Mouse (Mus musculus): ENCODE results near the gene Myo18a.

DNA sequence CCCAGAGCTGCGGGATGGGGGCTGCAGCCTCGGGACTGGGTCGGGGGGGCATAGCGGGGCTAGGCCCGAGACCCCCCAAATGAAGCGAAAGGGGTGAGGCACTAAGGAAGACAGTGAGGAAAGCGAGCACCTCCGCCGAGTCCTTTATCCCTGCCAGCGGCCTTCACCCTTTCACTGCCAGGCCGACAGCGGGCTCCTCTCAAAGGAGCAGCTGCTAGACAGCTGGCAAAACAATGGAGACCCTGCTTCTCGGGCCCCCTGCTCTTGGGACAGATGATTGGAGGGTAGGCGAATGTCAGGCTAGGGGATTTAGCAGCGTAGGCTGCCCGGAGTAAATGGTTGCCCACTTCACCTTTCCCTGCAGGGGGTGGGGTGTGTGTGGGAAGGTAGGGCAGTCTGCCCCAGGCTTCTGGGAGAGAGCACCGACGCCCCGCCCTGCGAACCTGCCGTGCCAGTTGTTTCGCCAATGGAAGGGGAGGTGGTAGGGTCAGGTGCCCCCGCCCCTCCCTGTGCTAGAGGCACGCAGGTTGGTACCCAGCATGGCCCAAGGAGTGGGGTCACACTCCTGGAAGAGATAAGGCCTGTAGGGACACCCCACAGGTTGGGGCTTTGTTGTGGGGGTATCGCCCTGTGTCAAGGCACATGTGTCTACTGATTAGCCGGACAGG lies 761 bp downstream of the Myo18a start:
- TF ChIP-seq POLR2A (IDR thresholded peaks at IDR 0.05; ENCODE audit: extremely low read depth, insufficient read depth, low read length) (no peak), CTCF (IDR thresholded peaks at IDR 0.05; ENCODE audit: extremely low read depth, insufficient read depth, low read length) (no peak)

Data from cortical plate, adult 2 months (tissue).